Mouse (Mus musculus) right cerebral cortex, postnatal 36 days (tissue): ENCODE results near the gene Spdye4c.

Experiments used
- DNase-seq, 2 experiments: peaks; one replicate each; pipeline ENCODE4 v3.0.0; 2022; ENCODE audit warnings: low spot score in 2 of 2, mixed read lengths in 1 of 2

Gene Spdye4c

DNA sequence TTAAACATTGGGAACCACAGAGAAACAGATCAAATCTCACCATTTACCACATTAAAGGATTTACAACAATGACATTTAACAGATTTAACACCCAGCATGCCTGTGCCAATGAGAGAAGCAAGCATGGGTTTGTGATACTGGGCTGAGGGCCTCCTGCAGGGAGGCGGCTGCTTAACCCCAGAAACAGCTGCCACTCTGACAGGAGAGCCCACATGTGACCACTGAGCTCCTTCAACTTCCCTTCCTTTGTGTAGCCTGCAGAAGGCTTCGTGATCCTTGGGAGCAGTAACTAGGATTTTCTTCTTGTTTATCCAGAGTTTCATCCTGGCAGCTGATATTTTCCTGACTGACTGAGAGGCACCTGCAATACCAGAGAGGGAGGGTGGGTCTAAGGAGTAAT is 10.5 kb downstream of the Spdye4c start:
- no peak for DNase-seq

DNA sequence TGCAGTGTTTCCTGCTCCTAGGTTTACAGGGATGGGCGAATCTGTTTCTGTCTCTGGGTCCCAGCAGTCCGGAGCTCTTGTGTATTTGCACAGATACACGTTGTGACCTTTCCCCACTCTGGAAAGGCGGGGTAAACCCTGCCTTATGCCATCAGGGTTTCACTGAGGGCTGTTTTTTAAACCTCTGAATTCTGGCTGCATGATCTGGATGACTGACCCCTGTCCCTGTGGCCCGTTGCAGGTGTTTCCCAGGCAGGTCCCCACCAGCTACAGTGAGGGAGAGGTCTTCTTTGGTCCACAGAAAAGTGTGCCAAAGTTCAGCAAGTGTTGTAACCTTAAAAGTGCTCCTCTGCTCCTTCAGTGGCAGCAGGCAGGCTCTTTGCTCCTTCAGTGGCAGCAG is 18.3 kb downstream of the Spdye4c start:
- no peak for DNase-seq

DNA sequence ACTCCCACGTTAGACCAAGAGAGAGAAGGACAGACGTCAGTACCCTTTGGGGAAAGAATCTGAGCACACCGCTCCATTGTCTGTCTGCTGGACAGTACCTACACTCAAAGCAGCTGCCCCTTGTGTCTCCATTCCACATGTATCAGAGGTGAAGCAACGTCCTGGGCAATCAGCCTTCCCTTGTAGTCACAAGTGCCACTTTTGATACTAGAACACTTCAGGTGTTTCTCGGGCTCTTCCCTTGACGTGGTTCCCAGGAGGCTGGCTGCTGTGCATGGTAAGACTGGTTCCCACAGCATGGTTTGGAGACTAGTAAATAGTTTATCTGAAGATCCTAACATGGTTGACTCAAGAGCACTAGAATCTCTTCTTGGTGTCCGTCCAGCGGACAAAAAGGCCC is 20.2 kb downstream of the Spdye4c start:
- no peak for DNase-seq

DNA sequence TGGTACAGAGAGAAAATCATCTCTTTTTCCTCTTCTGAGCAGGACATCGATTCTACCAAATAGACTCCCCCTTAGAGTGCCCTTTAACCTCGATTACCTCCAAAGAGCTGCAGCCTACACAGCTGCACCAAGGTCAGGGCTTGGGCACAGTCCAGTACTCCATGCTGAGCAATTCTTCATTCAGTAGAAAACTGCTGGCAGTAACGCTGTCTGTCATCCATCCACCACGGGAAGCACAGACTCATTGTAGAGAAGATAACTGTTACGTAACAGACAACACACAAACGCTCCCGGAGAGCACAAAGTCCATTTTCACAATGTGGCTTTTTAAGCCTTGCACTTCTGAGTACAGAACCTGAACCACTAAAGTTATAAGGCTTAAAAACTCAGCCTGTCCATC is 21.3 kb downstream of the Spdye4c start:
- DNase-seq: no peak

DNA sequence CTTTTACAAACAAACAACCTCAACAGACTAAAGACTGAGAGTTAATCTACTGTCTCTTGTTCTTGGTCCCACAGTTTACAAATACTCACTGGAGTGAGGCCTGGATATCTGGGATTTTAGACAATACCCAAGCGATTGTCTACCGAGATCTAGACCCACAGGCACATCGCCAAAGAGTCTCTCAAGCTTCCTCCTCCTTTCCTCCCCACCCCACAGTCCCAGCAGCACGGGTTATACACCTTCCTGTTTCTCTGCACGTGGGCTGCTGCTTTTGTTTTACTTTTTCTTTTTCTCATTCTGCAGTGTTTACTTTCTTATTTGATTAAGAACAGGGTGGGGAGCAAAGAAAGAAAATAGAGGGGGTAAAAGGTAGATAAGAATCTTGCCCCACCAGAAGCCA is 22.4 kb downstream of the Spdye4c start:
- no peak for DNase-seq

DNA sequence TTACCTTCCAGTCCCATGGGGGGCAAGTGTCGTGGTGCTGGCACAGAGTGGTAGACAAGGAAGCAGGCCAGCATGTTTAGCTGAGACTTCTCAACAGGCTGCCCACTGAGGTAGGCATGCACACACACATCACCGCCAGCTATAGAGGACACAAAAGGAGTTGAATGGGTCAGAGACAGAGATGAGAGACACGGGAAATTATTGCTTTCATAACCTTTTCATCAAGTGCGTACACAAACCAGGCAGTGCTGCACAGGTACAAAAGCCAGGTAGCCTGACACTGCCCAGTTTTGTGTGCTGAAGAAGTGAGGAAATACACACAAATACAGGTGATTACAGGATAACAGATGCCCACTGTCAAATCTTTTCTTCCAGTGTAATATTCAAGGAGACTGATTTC is 24.4 kb downstream of the Spdye4c start:
- DNase-seq: no peak

DNA sequence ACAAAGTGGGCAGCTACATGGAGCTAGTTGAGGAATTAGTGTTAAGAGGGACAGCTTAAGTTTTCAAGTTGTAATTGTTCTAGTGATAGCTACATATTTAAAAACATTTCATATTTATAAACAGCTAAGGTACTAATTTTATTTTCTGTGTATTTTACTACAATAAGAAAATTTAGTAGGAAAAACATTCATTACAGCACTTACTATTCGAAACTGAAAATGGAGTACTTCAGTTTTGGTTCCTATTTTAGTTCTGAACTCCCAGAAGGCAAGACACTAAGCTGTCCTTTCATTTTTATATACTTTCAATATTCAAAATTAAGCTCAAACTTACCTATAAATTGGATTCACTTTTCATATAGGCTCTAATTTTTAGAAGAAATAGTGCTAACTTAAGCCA is 29.6 kb downstream of the Spdye4c start:
- no peak for DNase-seq
